Comparison of ENCODE assay signal across 8 mouse cellular contexts in genomic region chr10:127178286-127179027, GRCm38 (mm10). TPM values are rescaled to one million over a fixed set of nuclear protein-coding genes. Genes with fewer than 3 reads are reported as not detected.
A peak's percentile ranks its signal among the peaks of the same experiment; 100 is the strongest.
DNase-seq lines count a peak whose midpoint lies in the region; ATAC-seq and TF ChIP-seq lines count a peak whose summit lies in the region.

No protein-coding gene starts in this region.

- WGBS in heart, embryonic 10.5 days, result 5% methylated on average over 41 of the region's 41 CpGs
- 6% methylated on average over 41 of the region's 41 CpGs for WGBS in heart, embryonic 14.5 days
- WGBS in liver, embryonic 13.5 days (ENCODE audit: insufficient replicate concordance), result 5% methylated on average over 41 of the region's 41 CpGs
- WGBS in stomach, embryonic 15.5 days, result 7% methylated on average over 41 of the region's 41 CpGs

- peak overlapping the region; percentile 48 for H3K4me3 ChIP-seq in heart, embryonic 10.5 days
- H3K4me3 ChIP-seq in G1E (ENCODE audit: low read depth, low read length), result peak overlapping the region; percentile 67; the same call in 1 of the 2 replicates
- peak overlapping the region; percentile 21 to 32 for H3K4me3 ChIP-seq in heart, embryonic 14.5 days (ENCODE audit: control insufficient read depth in 1 of 2, insufficient read depth in 1 of 2, low read depth in 1 of 2, low read length in 2 of 2)
- peak overlapping the region; percentile 48 for H3K4me3 ChIP-seq in liver, embryonic 13.5 days (replicated peaks)
- H3K4me3 ChIP-seq in stomach, embryonic 15.5 days (replicated peaks), result peak overlapping the region; percentile 32

- peaks cover 10% of the 10 kb centered on the region for H3K36me3 ChIP-seq in heart, embryonic 10.5 days
- H3K36me3 ChIP-seq in G1E (replicated peaks), result peaks cover 38% of the 10 kb centered on the region
- 0 out of 2 replicates have a peak, but pooled peaks cover 4% of the 10 kb centered on the region for H3K36me3 ChIP-seq in heart, embryonic 14.5 days (ENCODE audit: control insufficient read depth, insufficient read depth, low read length)
- no peaks in the 10 kb centered on the region for H3K36me3 ChIP-seq in liver, embryonic 13.5 days
- peaks cover 3% of the 10 kb centered on the region; the same call in 1 of the 2 replicates for H3K36me3 ChIP-seq in stomach, embryonic 15.5 days

- DNase-seq in heart, embryonic 10.5 days (ENCODE audit: low spot score), result peak; percentile 75
- DNase-seq in heart, postnatal 25 days (ENCODE audit: low spot score), result no peak
- DNase-seq in G1E (ENCODE audit: low spot score), result no peak
- DNase-seq in liver, embryonic 13.5 days, result no peak
- DNase-seq in yolk sac, embryonic 10.5 days (ENCODE audit: low spot score), result no peak
- no peak for DNase-seq in kidney, adult 18-20 months

- H3K4me1 ChIP-seq in heart, embryonic 10.5 days, result peaks cover 51% of the 10 kb centered on the region
- peaks cover 91% of the 10 kb centered on the region for H3K4me1 ChIP-seq in G1E (ENCODE audit: insufficient read depth, low read depth, low read length)
- peaks cover 6 to 9% of the 10 kb centered on the region in 2 experiments; a peak in 3 of 4 replicates for H3K4me1 ChIP-seq in heart, embryonic 14.5 days (ENCODE audit: control insufficient read depth in 2 of 2, insufficient read depth in 2 of 2, low read length in 2 of 2)
- H3K4me1 ChIP-seq in liver, embryonic 13.5 days (replicated peaks), result peaks cover 49% of the 10 kb centered on the region
- H3K4me1 ChIP-seq in stomach, embryonic 15.5 days, result peaks cover 29% of the 10 kb centered on the region

- H3K9me3 ChIP-seq in heart, embryonic 10.5 days, result no peaks in the 10 kb centered on the region
- peaks cover 7% of the 10 kb centered on the region for H3K9me3 ChIP-seq in G1E (replicated peaks)
- no peaks in the 10 kb centered on the region for H3K9me3 ChIP-seq in heart, embryonic 14.5 days (ENCODE audit: control insufficient read depth, low read length)
- no peaks in the 10 kb centered on the region for H3K9me3 ChIP-seq in liver, embryonic 13.5 days (replicated peaks)
- H3K9me3 ChIP-seq in stomach, embryonic 15.5 days, result no peaks in the 10 kb centered on the region

- peak overlapping the region; percentile 63 for H3K4me2 ChIP-seq in heart, embryonic 14.5 days (ENCODE audit: low read length)
- peak overlapping the region; percentile 72 for H3K4me2 ChIP-seq in liver, embryonic 13.5 days
- H3K4me2 ChIP-seq in stomach, embryonic 15.5 days, result peak overlapping the region; percentile 57

- H3K9ac ChIP-seq in heart, embryonic 14.5 days (ENCODE audit: low read length), result no peak overlapping the region; the same call in 1 of the 2 replicates
- peak overlapping the region; percentile 30 for H3K9ac ChIP-seq in liver, embryonic 13.5 days
- no peak overlapping the region for H3K9ac ChIP-seq in stomach, embryonic 15.5 days

- H3K27ac ChIP-seq in heart, embryonic 10.5 days, result no peak overlapping the region
- no peak overlapping the region for H3K27ac ChIP-seq in heart, embryonic 14.5 days (replicated peaks in 1 of 2; ENCODE audit: control insufficient read depth in 1 of 2, insufficient read depth in 1 of 2, low read depth in 2 of 2, low read length in 2 of 2)
- no peak overlapping the region for H3K27ac ChIP-seq in liver, embryonic 13.5 days
- H3K27ac ChIP-seq in stomach, embryonic 15.5 days, result no peak overlapping the region

- no peak for TF ChIP-seq CTCF in G1E (IDR thresholded peaks at IDR 0.05; ENCODE audit: low read depth, low read length)

- intact Hi-C loops in heart, postnatal 25 days (cut with DNase I), result no loop called here

- peaks cover 87% of the 10 kb centered on the region for H3K27me3 ChIP-seq in heart, embryonic 10.5 days (ENCODE audit: insufficient read depth, poor library complexity, severe bottlenecking)
- H3K27me3 ChIP-seq in G1E (ENCODE audit: insufficient read depth, low read length), result peaks cover 11% of the 10 kb centered on the region; the same call in 1 of the 2 replicates
- peaks cover 82% of the 10 kb centered on the region for H3K27me3 ChIP-seq in heart, embryonic 14.5 days (ENCODE audit: control insufficient read depth, insufficient read depth, low read length)
- peaks cover 93% of the 10 kb centered on the region for H3K27me3 ChIP-seq in liver, embryonic 13.5 days
- H3K27me3 ChIP-seq in stomach, embryonic 15.5 days (replicated peaks), result peaks cover 63% of the 10 kb centered on the region

- ATAC-seq in G1E (ENCODE audit: extremely low read depth, insufficient number of reproducible peaks, low FRiP score, poor library complexity, severe bottlenecking), result no peak
- ATAC-seq in heart, embryonic 14.5 days (ENCODE audit: insufficient number of reproducible peaks, insufficient read depth, low FRiP score, low read depth), result no peak
- no peak for ATAC-seq in liver, embryonic 13.5 days (ENCODE audit: low read depth)
- ATAC-seq in stomach, embryonic 15.5 days (ENCODE audit: insufficient read depth, low FRiP score, low read depth), result no peak

RNA-seq across cellular contexts. Expression of gene Slc26a10, which starts 2.0 kb away (rescaled TPM):
- polyA plus RNA-seq in heart, embryonic 10.5 days (2016; fragmentation: Nextera tagmentation; extraction: Ambion mirVana), result 9.2 and 12.9 TPM in 2 replicates
- total RNA-seq in heart, postnatal 25 days (2021), result 10 to 100 TPM; 18.2 to 29.2 TPM
- total RNA-seq in G1E (2014; fragmentation: Nextera tagmentation) (8.4 and 10.1 TPM in 2 replicates), G1E (2017) (0.58 and 0.98 TPM in 2 replicates)
- 0.68 and 0.94 TPM in 2 replicates for polyA plus RNA-seq in G1E (2012)
- polyA plus RNA-seq in heart, embryonic 14.5 days (2014; fragmentation: Nextera tagmentation; extraction: Ambion mirVana), result 17.4 and 19.3 TPM in 2 replicates
- 1.8 and 2.1 TPM in 2 replicates for polyA plus RNA-seq in liver, embryonic 13.5 days (2015; fragmentation: Nextera tagmentation; extraction: Ambion mirVana)
- polyA plus RNA-seq in stomach, embryonic 15.5 days (2015; fragmentation: Nextera tagmentation; extraction: Ambion mirVana), result 1.1 and 1.3 TPM in 2 replicates

RNA-seq across cellular contexts. Expression of gene Arhgef25, which starts 11.4 kb away (rescaled TPM):
- 21.4 and 28.8 TPM in 2 replicates for polyA plus RNA-seq in heart, embryonic 10.5 days (2016; fragmentation: Nextera tagmentation; extraction: Ambion mirVana)
- total RNA-seq in heart, postnatal 25 days (2021), result 10 to 100 TPM; 10.9 to 12.7 TPM
- total RNA-seq in G1E (2014; fragmentation: Nextera tagmentation), result 49.0 and 70.1 TPM in 2 replicates
- total RNA-seq in G1E (2017), result 43.0 and 51.4 TPM in 2 replicates
- 98.4 and 120 TPM in 2 replicates for polyA plus RNA-seq in G1E (2012)
- 18.2 and 22.8 TPM in 2 replicates for polyA plus RNA-seq in heart, embryonic 14.5 days (2014; fragmentation: Nextera tagmentation; extraction: Ambion mirVana)
- 8.1 and 8.2 TPM in 2 replicates for polyA plus RNA-seq in liver, embryonic 13.5 days (2015; fragmentation: Nextera tagmentation; extraction: Ambion mirVana)
- polyA plus RNA-seq in stomach, embryonic 15.5 days (2015; fragmentation: Nextera tagmentation; extraction: Ambion mirVana), result 65.9 and 69.9 TPM in 2 replicates

RNA-seq across cellular contexts. Expression of gene B4galnt1, which starts 13.4 kb away (rescaled TPM):
- 1.5 and 3.6 TPM in 2 replicates for polyA plus RNA-seq in heart, embryonic 10.5 days (2016; fragmentation: Nextera tagmentation; extraction: Ambion mirVana)
- 1 to 10 TPM; 1.5 to 1.6 TPM for total RNA-seq in heart, postnatal 25 days (2021)
- total RNA-seq in G1E (2014; fragmentation: Nextera tagmentation) (173 and 188 TPM in 2 replicates), G1E (2017) (65.0 and 66.7 TPM in 2 replicates)
- polyA plus RNA-seq in G1E (2012), result 292 and 318 TPM in 2 replicates
- 1.5 and 2.0 TPM in 2 replicates for polyA plus RNA-seq in heart, embryonic 14.5 days (2014; fragmentation: Nextera tagmentation; extraction: Ambion mirVana)
- 9.3 and 11.0 TPM in 2 replicates for polyA plus RNA-seq in liver, embryonic 13.5 days (2015; fragmentation: Nextera tagmentation; extraction: Ambion mirVana)
- 29.4 and 31.4 TPM in 2 replicates for polyA plus RNA-seq in stomach, embryonic 15.5 days (2015; fragmentation: Nextera tagmentation; extraction: Ambion mirVana)

RNA-seq across cellular contexts. Expression of gene Dtx3, which starts 17.1 kb away (rescaled TPM):
- polyA plus RNA-seq in heart, embryonic 10.5 days (2016; fragmentation: Nextera tagmentation; extraction: Ambion mirVana), result 78.4 and 91.4 TPM in 2 replicates
- 10 to 100 TPM; 26.3 to 28.6 TPM for total RNA-seq in heart, postnatal 25 days (2021)
- total RNA-seq in G1E (2014; fragmentation: Nextera tagmentation), result 318 and 360 TPM in 2 replicates
- total RNA-seq in G1E (2017), result 95.8 and 125 TPM in 2 replicates
- 213 and 260 TPM in 2 replicates for polyA plus RNA-seq in G1E (2012)
- polyA plus RNA-seq in heart, embryonic 14.5 days (2014; fragmentation: Nextera tagmentation; extraction: Ambion mirVana), result 73.3 and 75.7 TPM in 2 replicates
- 16.8 and 19.3 TPM in 2 replicates for polyA plus RNA-seq in liver, embryonic 13.5 days (2015; fragmentation: Nextera tagmentation; extraction: Ambion mirVana)
- polyA plus RNA-seq in stomach, embryonic 15.5 days (2015; fragmentation: Nextera tagmentation; extraction: Ambion mirVana), result 90.4 and 106 TPM in 2 replicates

RNA-seq across cellular contexts. Expression of gene Pip4k2c, which starts 32.9 kb away (rescaled TPM):
- 27.9 and 29.3 TPM in 2 replicates for polyA plus RNA-seq in heart, embryonic 10.5 days (2016; fragmentation: Nextera tagmentation; extraction: Ambion mirVana)
- 10 to 100 TPM; 23.3 to 24.6 TPM for total RNA-seq in heart, postnatal 25 days (2021)
- 136 and 141 TPM in 2 replicates for total RNA-seq in G1E (2014; fragmentation: Nextera tagmentation)
- 126 and 133 TPM in 2 replicates for total RNA-seq in G1E (2017)
- polyA plus RNA-seq in G1E (2012), result 130 and 151 TPM in 2 replicates
- polyA plus RNA-seq in heart, embryonic 14.5 days (2014; fragmentation: Nextera tagmentation; extraction: Ambion mirVana), result 17.6 and 22.8 TPM in 2 replicates
- 39.8 and 45.8 TPM in 2 replicates for polyA plus RNA-seq in liver, embryonic 13.5 days (2015; fragmentation: Nextera tagmentation; extraction: Ambion mirVana)
- polyA plus RNA-seq in stomach, embryonic 15.5 days (2015; fragmentation: Nextera tagmentation; extraction: Ambion mirVana), result 29.9 and 32.3 TPM in 2 replicates
